Mouse (Mus musculus): ENCODE data around the gene Bcl11a. TPM values are rescaled to one million over a fixed set of nuclear protein-coding genes. Genes with fewer than 3 reads are reported as not detected.
A peak's percentile ranks its signal among the peaks of the same experiment; 100 is the strongest.

Bcl11a gene
- polyA plus RNA-seq, 1 experiment from 2014 or later: 72.7 TPM

DNA sequence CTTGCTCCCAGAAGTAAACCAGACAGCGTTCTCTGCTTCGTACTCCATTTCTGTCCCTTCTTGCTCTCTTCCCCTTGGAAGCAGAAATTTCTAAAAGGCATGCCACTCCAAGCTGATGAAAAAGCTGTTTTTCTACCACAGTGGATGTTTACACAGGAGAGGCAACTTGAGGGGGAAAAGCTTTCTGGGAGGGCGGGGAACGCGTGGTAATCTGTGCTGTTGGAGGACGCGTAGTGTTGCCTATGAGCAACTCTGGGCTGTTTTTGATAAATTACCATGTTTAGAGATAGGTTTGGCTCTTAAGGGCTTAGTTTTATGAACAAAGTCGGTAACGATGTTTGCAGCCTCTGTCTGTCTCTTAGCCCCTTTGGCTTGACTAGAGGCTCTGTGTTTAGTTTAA lies 17.4 kb downstream of the Bcl11a start:
- ATAC-seq (ENCODE audit: insufficient read depth, low FRiP score, low TSS enrichment): no peak
- 54% methylated on average over 9 of the region's 9 CpGs for whole genome bisulfite sequencing

DNA sequence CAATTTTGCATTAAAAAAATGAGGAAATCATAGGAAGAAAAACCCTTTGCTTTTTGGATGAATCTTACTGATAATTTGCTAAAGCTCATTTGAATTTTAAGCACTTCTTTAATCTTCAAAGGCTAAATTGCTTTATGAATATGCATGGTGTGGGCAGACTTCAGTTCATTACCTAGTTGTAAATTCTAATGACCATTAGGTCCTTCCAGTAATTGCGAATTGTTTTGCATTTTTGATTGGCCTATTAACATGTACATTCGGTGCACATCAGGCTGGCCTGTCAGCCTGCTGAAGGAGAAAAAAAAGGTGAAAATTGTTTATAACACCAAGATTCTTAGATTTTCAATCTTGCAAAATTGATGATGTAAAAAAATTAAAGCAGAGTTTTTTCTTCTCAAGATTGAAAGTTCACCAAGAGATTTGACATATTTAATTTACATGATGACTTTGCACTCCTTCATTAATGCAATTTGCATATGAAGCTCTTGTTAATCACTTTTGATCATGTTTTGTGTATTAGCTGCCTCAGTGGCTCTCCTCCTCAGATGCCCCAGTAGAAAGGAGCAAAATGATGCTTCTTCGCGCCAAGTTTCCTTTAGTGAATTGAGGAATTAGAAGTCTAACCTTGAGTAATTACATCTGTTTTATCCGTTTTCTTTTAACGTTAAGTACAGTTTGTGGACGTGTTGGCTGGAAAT lies 17.9 kb downstream of the Bcl11a start:
- H3K4me1 ChIP-seq (ENCODE audit: control insufficient read depth, insufficient read depth, low read length): peaks cover 61% of the 10 kb centered on the region
- no peak overlapping the region for H3K4me3 ChIP-seq (ENCODE audit: low read depth, low read length)
- DNase-seq (ENCODE audit: low spot score) (no peak), ATAC-seq (ENCODE audit: insufficient read depth, low FRiP score, low TSS enrichment) (no peak)
- H3K36me3 ChIP-seq (ENCODE audit: control insufficient read depth, insufficient read depth, low read length): no peaks in the 10 kb centered on the region
- H3K27me3 ChIP-seq (ENCODE audit: control insufficient read depth, insufficient read depth, low read length): no peaks in the 10 kb centered on the region
- no peaks in the 10 kb centered on the region for H3K9me3 ChIP-seq (ENCODE audit: control insufficient read depth, low read length)
- H3K4me2 ChIP-seq (ENCODE audit: low read depth): no peak overlapping the region
- WGBS: 54% methylated on average over 7 of the region's 7 CpGs
- no peak overlapping the region for H3K9ac ChIP-seq (ENCODE audit: low read length)
- H3K27ac ChIP-seq (ENCODE audit: low read depth, low read length): no peak overlapping the region

More for the DNA sequence above, 17.4 kb downstream of the Bcl11a start:
- Histone ChIP-seq H3K36me3 (ENCODE audit: control insufficient read depth, insufficient read depth, low read length) (no peaks in the 10 kb centered on the region), H3K9me3 (ENCODE audit: control insufficient read depth, low read length) (no peaks in the 10 kb centered on the region), H3K4me3 (ENCODE audit: low read depth, low read length) (no peak overlapping the region), H3K27me3 (ENCODE audit: control insufficient read depth, insufficient read depth, low read length) (no peaks in the 10 kb centered on the region), H3K4me1 (ENCODE audit: control insufficient read depth, insufficient read depth, low read length) (peaks cover 55% of the 10 kb centered on the region), H3K4me2 (ENCODE audit: low read depth) (no peak overlapping the region), H3K9ac (ENCODE audit: low read length) (no peak overlapping the region), H3K27ac (ENCODE audit: low read depth, low read length) (no peak overlapping the region)
- DNase-seq (ENCODE audit: low spot score): no peak

DNA sequence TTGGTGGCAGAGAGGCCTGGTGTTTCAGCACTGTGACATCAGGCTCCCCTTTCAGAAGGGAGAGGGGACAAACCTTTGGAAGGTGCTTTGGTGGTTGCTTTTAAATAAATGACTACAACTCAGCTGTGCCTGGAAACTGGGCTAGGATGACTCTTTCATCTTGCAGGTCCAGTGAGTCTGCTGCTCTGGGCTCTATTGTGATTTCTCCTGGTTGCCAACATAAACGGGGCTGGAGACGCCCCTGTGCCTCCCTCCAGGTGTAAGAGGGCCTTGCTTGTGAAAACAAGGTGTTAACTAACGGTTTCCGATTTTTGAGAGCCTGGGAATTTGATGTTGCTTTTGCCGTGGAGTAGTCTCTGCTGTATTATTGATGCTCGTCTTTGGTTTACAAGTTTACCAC lies 18.6 kb downstream of the Bcl11a start:
- no peak overlapping the region for H3K4me3 ChIP-seq (ENCODE audit: low read depth, low read length)
- H3K27me3 ChIP-seq (ENCODE audit: control insufficient read depth, insufficient read depth, low read length): no peaks in the 10 kb centered on the region
- H3K36me3 ChIP-seq (ENCODE audit: control insufficient read depth, insufficient read depth, low read length): no peaks in the 10 kb centered on the region
- ATAC-seq (ENCODE audit: insufficient read depth, low FRiP score, low TSS enrichment) (no peak), DNase-seq (ENCODE audit: low spot score) (no peak)
- H3K27ac ChIP-seq (ENCODE audit: low read depth, low read length): no peak overlapping the region
- peak overlapping the region; percentile 14; the same call in 1 of the 2 replicates for H3K4me2 ChIP-seq (ENCODE audit: low read depth)
- 30% methylated on average over 6 of the region's 6 CpGs for WGBS
- no peaks in the 10 kb centered on the region for H3K9me3 ChIP-seq (ENCODE audit: control insufficient read depth, low read length)
- H3K4me1 ChIP-seq (ENCODE audit: control insufficient read depth, insufficient read depth, low read length): peaks cover 59% of the 10 kb centered on the region
- no peak overlapping the region for H3K9ac ChIP-seq (ENCODE audit: low read length)

DNA sequence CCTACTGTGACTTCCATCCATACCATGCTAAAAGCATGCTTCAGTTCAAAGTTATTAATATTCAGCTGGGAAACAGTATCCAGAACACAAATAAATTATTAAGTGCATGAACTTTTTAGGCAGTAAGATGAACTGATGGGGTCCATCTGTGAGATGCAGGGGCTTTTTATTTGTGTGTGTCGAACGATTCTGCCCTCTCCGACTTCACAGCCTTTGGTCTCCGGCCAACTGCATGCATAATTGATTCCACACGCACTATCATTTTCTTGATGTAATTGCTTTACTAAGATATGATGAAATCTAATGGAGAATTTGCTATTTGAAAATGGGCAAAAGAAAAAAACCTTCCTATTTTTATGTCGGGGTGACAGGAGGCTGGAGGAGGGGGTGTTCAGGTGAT lies 19.2 kb downstream of the Bcl11a start:
- Histone ChIP-seq H3K9ac (ENCODE audit: low read length) (no peak overlapping the region), H3K4me1 (ENCODE audit: control insufficient read depth, insufficient read depth, low read length) (peaks cover 57% of the 10 kb centered on the region), H3K27ac (ENCODE audit: low read depth, low read length) (no peak overlapping the region), H3K4me3 (ENCODE audit: low read depth, low read length) (no peak overlapping the region), H3K9me3 (ENCODE audit: control insufficient read depth, low read length) (no peaks in the 10 kb centered on the region), H3K36me3 (ENCODE audit: control insufficient read depth, insufficient read depth, low read length) (no peaks in the 10 kb centered on the region), H3K27me3 (ENCODE audit: control insufficient read depth, insufficient read depth, low read length) (no peaks in the 10 kb centered on the region), H3K4me2 (ENCODE audit: low read depth) (peak overlapping the region; percentile 14; the same call in 1 of the 2 replicates)
- ATAC-seq (ENCODE audit: insufficient read depth, low FRiP score, low TSS enrichment) (no peak), DNase-seq (ENCODE audit: low spot score) (no peak)
- WGBS: 25% methylated on average over 6 of the region's 6 CpGs

DNA sequence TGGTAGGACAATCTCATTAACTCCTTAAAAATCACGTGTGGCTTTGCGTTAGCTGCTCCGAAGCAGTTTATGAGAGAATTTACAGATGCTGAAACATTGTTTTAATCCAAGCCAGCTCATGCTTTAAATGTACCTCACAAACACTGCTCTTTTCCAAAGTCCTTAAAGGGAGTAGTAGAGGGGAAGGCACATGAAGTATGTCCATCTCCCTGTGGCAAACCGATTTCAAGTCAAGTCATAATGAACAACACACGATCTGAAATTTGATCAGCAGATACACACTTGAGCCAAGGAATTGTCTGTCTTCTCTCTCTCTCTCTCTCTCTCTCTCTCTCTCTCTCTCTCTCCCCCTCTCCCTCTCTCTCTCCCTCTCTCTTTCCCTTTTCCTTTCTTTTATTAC lies 20.2 kb downstream of the Bcl11a start:
- Histone ChIP-seq H3K4me2 (ENCODE audit: low read depth) (no peak overlapping the region), H3K9me3 (ENCODE audit: control insufficient read depth, low read length) (no peaks in the 10 kb centered on the region), H3K4me3 (ENCODE audit: low read depth, low read length) (no peak overlapping the region), H3K9ac (ENCODE audit: low read length) (no peak overlapping the region), H3K4me1 (ENCODE audit: control insufficient read depth, insufficient read depth, low read length) (peaks cover 62% of the 10 kb centered on the region), H3K36me3 (ENCODE audit: control insufficient read depth, insufficient read depth, low read length) (no peaks in the 10 kb centered on the region), H3K27ac (ENCODE audit: low read depth, low read length) (no peak overlapping the region), H3K27me3 (ENCODE audit: control insufficient read depth, insufficient read depth, low read length) (no peaks in the 10 kb centered on the region)
- WGBS: 71% methylated on average over 5 of the region's 5 CpGs
- DNase-seq (ENCODE audit: low spot score): no peak
- ATAC-seq (ENCODE audit: insufficient read depth, low FRiP score, low TSS enrichment): no peak

DNA sequence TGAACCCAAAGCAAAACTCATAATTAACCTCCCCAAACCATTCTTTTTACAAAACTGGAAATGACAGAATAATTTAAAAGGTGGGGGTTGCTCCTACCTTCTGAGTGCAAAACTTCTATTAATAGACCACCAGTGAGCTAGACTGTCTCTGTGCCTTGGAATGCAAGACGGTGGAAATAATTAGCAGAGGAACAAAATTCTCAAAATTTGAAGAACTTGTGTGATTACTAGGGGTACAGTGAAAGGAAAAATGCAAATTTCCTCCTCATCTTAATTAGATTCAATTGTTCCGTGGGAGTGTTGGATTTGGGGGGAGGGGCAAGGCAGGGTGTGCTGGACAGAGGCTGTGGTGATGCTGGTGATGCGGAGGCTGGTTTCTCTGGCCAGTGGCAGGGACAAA lies 20.8 kb downstream of the Bcl11a start:
- Histone ChIP-seq H3K4me1 (ENCODE audit: control insufficient read depth, insufficient read depth, low read length) (peaks cover 67% of the 10 kb centered on the region), H3K9ac (ENCODE audit: low read length) (no peak overlapping the region), H3K27ac (ENCODE audit: low read depth, low read length) (no peak overlapping the region), H3K36me3 (ENCODE audit: control insufficient read depth, insufficient read depth, low read length) (no peaks in the 10 kb centered on the region), H3K9me3 (ENCODE audit: control insufficient read depth, low read length) (no peaks in the 10 kb centered on the region), H3K27me3 (ENCODE audit: control insufficient read depth, insufficient read depth, low read length) (no peaks in the 10 kb centered on the region), H3K4me2 (ENCODE audit: low read depth) (no peak overlapping the region; the same call in 1 of the 2 replicates), H3K4me3 (ENCODE audit: low read depth, low read length) (no peak overlapping the region)
- 48% methylated on average over 3 of the region's 3 CpGs for WGBS
- ATAC-seq (ENCODE audit: insufficient read depth, low FRiP score, low TSS enrichment) (no peak), DNase-seq (ENCODE audit: low spot score) (no peak)

DNA sequence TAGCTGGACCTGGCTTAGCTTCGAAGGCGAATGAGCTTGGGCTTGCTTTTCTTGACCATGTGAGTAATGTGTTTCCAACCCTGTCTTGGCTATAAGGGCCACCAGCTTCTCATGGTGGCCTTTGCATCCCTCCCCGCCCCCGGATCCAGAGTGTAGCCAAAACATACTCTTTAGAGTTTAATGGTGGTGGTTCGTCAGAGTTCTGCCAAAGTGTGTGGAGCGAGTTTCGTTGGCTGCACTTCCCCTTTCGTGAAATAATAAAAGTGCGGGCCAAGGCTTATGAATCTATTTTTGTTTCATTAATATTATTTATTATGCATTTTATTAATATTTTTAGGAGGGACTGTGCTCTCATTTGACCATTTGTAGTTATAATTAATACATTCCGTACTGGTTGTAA lies 21.4 kb downstream of the Bcl11a start:
- no peak overlapping the region for H3K4me3 ChIP-seq (ENCODE audit: low read depth, low read length)
- no peak overlapping the region; the same call in 1 of the 2 replicates for H3K4me2 ChIP-seq (ENCODE audit: low read depth)
- no peaks in the 10 kb centered on the region for H3K27me3 ChIP-seq (ENCODE audit: control insufficient read depth, insufficient read depth, low read length)
- peaks cover 70% of the 10 kb centered on the region for H3K4me1 ChIP-seq (ENCODE audit: control insufficient read depth, insufficient read depth, low read length)
- no peak for DNase-seq (ENCODE audit: low spot score)
- WGBS: 87% methylated on average over 10 of the region's 10 CpGs
- H3K9ac ChIP-seq (ENCODE audit: low read length): no peak overlapping the region
- no peaks in the 10 kb centered on the region for H3K36me3 ChIP-seq (ENCODE audit: control insufficient read depth, insufficient read depth, low read length)
- H3K9me3 ChIP-seq (ENCODE audit: control insufficient read depth, low read length): no peaks in the 10 kb centered on the region
- H3K27ac ChIP-seq (ENCODE audit: low read depth, low read length): 0 out of 2 replicates have a peak overlapping the region, but pooled peaks have one; percentile 40
- no peak for ATAC-seq (ENCODE audit: insufficient read depth, low FRiP score, low TSS enrichment)

DNA sequence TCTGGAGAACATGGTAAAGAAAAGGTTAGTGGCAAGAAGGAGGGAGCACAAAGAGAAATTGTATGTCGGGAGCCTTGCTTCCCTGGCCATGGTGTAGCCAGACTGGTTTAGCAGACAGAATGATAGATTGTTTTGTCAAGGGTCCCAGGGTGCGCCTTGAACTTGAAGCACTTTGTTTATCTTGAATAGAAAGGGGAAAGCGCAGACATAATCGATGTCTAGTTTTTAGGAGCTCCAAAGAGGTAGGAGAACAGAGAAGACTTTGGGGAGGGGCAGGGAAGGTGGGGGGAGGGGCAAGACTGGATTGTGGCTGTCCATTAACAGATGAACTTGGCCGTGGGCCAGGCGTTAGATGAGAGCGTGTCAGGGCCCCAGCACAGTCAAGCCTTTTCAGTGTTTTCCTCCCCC lies 22.0 kb downstream of the Bcl11a start:
- Histone ChIP-seq H3K4me1 (ENCODE audit: control insufficient read depth, insufficient read depth, low read length) (peaks cover 69% of the 10 kb centered on the region), H3K4me2 (ENCODE audit: low read depth) (peak overlapping the region; percentile 6; the same call in 1 of the 2 replicates)
- DNase-seq (ENCODE audit: low spot score): peak; percentile 79

DNA sequence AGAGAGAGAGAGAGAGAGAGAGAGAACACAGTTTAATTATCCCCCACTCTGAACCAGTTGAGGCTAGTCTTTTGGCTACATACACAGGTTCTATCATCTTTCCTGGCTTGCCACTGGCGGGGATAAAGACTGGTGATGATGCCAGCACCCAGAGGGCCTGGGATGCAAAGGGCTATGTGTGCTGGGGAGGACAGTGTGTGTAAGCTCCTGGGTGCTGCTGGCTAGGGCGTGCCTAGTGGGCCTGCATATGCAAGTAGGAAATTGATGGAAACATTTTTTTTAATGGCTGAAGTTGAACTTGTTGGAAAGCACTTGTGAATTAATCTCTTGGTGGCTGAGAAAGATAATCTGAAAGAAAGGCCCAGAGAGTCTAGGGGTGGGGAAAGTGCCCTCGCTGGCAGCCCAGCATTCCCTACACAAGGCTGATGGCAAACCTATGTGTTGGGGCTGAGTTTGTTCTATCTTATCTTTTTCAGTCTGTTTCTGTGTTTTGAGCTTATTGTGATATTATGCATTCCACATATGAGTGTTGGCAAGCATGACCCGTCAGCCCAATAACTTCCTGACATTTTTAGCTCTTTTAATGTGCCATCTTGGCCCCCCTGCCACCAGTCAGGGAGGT lies 22.7 kb downstream of the Bcl11a start:
- no peak overlapping the region for H3K4me3 ChIP-seq (ENCODE audit: low read depth, low read length)
- ATAC-seq (ENCODE audit: insufficient read depth, low FRiP score, low TSS enrichment): peak; percentile 39
- H3K4me2 ChIP-seq (ENCODE audit: low read depth): peak overlapping the region; percentile 16; the same call in 1 of the 2 replicates
- no peaks in the 10 kb centered on the region for H3K36me3 ChIP-seq (ENCODE audit: control insufficient read depth, insufficient read depth, low read length)
- no peak overlapping the region for H3K27ac ChIP-seq (ENCODE audit: low read depth, low read length)
- no peak overlapping the region for H3K9ac ChIP-seq (ENCODE audit: low read length)
- 73% methylated on average over 4 of the region's 4 CpGs for WGBS
- H3K9me3 ChIP-seq (ENCODE audit: control insufficient read depth, low read length): no peaks in the 10 kb centered on the region
- H3K4me1 ChIP-seq (ENCODE audit: control insufficient read depth, insufficient read depth, low read length): peaks cover 65% of the 10 kb centered on the region
- H3K27me3 ChIP-seq (ENCODE audit: control insufficient read depth, insufficient read depth, low read length): no peaks in the 10 kb centered on the region
- DNase-seq (ENCODE audit: low spot score): no peak

More for the DNA sequence above, 22.0 kb downstream of the Bcl11a start:
- WGBS: 16% methylated on average over 7 of the region's 7 CpGs
- peak; percentile 80 for ATAC-seq (ENCODE audit: insufficient read depth, low FRiP score, low TSS enrichment)
- Histone ChIP-seq H3K9ac (ENCODE audit: low read length) (0 out of 2 replicates have a peak overlapping the region, but pooled peaks have one; percentile 3), H3K36me3 (ENCODE audit: control insufficient read depth, insufficient read depth, low read length) (no peaks in the 10 kb centered on the region), H3K9me3 (ENCODE audit: control insufficient read depth, low read length) (no peaks in the 10 kb centered on the region), H3K4me3 (ENCODE audit: low read depth, low read length) (no peak overlapping the region), H3K27ac (ENCODE audit: low read depth, low read length) (peak overlapping the region; percentile 40; the same call in 1 of the 2 replicates), H3K27me3 (ENCODE audit: control insufficient read depth, insufficient read depth, low read length) (no peaks in the 10 kb centered on the region)
